Mouse (Mus musculus): ENCODE measurements around the gene Krt87. TPM values are rescaled to one million over a fixed set of nuclear protein-coding genes. Genes with fewer than 3 reads are reported as not detected.

Krt87 gene
- polyA plus RNA-seq, 1 experiment from 2014 or later, result 0.39 TPM

DNA sequence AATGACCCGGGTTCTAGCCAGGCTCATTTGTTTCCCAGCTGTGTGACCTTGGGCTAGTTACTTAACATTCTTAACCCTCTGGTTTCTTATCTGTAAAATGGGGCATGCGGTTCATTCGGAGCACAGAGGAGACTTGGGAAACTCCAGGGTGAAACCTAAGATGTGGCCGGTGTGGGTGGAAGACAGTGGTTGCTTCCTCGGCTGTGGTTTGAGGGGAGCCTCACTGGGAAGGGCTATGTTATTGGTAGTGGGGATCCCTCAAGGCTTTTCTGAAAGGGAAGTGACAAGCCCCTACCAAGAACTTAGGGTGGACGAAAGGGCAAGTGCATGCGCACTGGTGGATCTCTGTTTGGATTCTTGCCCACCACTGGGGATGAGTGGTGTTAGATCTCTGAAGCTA, 54.0 kb downstream of the Krt87 start:
- H3K9ac ChIP-seq, result no peak overlapping the region
- ATAC-seq (ENCODE audit: low FRiP score), result no peak
- 84% methylated on average over 7 of the region's 7 CpGs for WGBS

DNA sequence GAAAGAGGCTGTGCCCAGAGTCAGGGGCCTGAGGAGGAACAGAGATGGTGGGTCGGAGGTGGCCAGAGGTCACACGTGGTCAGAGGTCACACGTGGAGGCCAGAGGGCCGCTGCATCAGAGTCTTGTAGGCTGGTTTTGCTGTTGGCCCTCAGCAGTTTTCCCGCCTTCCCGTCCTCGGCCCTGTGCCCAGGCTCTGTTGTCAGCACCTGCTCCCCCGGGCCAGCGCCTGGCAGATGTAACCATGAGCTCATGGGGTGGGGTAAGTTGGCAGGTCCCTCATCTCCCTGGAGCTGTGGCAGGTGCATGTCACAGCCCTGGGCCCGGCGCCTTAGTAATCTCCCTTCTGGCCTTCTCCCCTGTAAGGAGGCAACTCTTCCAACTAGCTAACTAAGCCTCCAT, 55.8 kb downstream of the Krt87 start:
- 63% methylated on average over 11 of the region's 11 CpGs for WGBS
- no peak overlapping the region for H3K4me2 ChIP-seq (replicated peaks)
- H3K27me3 ChIP-seq, result 0 out of 2 replicates have a peak, but pooled peaks cover 7% of the 10 kb centered on the region
- H3K9ac ChIP-seq, result no peak overlapping the region
- no peaks in the 10 kb centered on the region for H3K36me3 ChIP-seq
- H3K4me1 ChIP-seq, result no peaks in the 10 kb centered on the region
- ATAC-seq (ENCODE audit: low FRiP score), result no peak
- no peak overlapping the region for H3K4me3 ChIP-seq
- H3K27ac ChIP-seq, result no peak overlapping the region
- H3K9me3 ChIP-seq (replicated peaks), result no peaks in the 10 kb centered on the region

More for the DNA sequence above, 54.0 kb downstream of the Krt87 start:
- H3K4me2 ChIP-seq (replicated peaks), result no peak overlapping the region
- no peak overlapping the region for H3K27ac ChIP-seq
- 0 out of 2 replicates have a peak, but pooled peaks cover 7% of the 10 kb centered on the region for H3K27me3 ChIP-seq
- H3K4me1 ChIP-seq, result no peaks in the 10 kb centered on the region
- no peaks in the 10 kb centered on the region for H3K9me3 ChIP-seq (replicated peaks)
- no peaks in the 10 kb centered on the region for H3K36me3 ChIP-seq
- no peak overlapping the region for H3K4me3 ChIP-seq

- no peaks in the 10 kb centered on the region for H3K4me1 ChIP-seq
- no peaks in the 10 kb centered on the region for H3K9me3 ChIP-seq (replicated peaks)
- H3K4me2 ChIP-seq (replicated peaks), result no peak overlapping the region
- no peak overlapping the region for H3K27ac ChIP-seq
- ATAC-seq (ENCODE audit: low FRiP score), result no peak
- no peak overlapping the region for H3K9ac ChIP-seq
- H3K36me3 ChIP-seq, result no peaks in the 10 kb centered on the region
- 72% methylated on average over 9 of the region's 9 CpGs for WGBS
- H3K4me3 ChIP-seq, result no peak overlapping the region
- 0 out of 2 replicates have a peak, but pooled peaks cover 6% of the 10 kb centered on the region for H3K27me3 ChIP-seq
These were observed 56.8 kb downstream of the Krt87 start for GRCm38 (mm10) chr15:101381758-101382157.

Other genes with a start within 250 kb of the Krt87 start
- gene Grasp, start 214.6 kb downstream of the Krt87 start, polyA plus RNA-seq (2016; fragmentation: Nextera tagmentation; extraction: Ambion mirVana), result 4.8 and 8.2 TPM in 2 replicates
- 4.4 and 5.5 TPM in 2 replicates for gene Nr4a1, start 184.5 kb downstream of the Krt87 start, polyA plus RNA-seq (2016; fragmentation: Nextera tagmentation; extraction: Ambion mirVana)
- 62.0 and 66.5 TPM in 2 replicates for gene Atg101, start 154.5 kb downstream of the Krt87 start, polyA plus RNA-seq (2016; fragmentation: Nextera tagmentation; extraction: Ambion mirVana)
- gene 6030408B16Rik, start 145.6 kb downstream of the Krt87 start, polyA plus RNA-seq (2016; fragmentation: Nextera tagmentation; extraction: Ambion mirVana), result 0.31 and 0.87 TPM in 2 replicates
- gene Krt80, start 68.6 kb downstream of the Krt87 start, polyA plus RNA-seq (2016; fragmentation: Nextera tagmentation; extraction: Ambion mirVana), result 0.14 and 0.21 TPM in 2 replicates
- 8.8 and 10.5 TPM in 2 replicates for gene Krt7, start 27.8 kb downstream of the Krt87 start, polyA plus RNA-seq (2016; fragmentation: Nextera tagmentation; extraction: Ambion mirVana)
- not detected in 2 replicates for gene Krt88, start 8.9 kb upstream of the Krt87 start, polyA plus RNA-seq (2016; fragmentation: Nextera tagmentation; extraction: Ambion mirVana)
- not detected in 2 replicates for gene Krt81, start 24.9 kb upstream of the Krt87 start, polyA plus RNA-seq (2016; fragmentation: Nextera tagmentation; extraction: Ambion mirVana)
- not detected in 2 replicates for gene Krt86, start 34.7 kb upstream of the Krt87 start, polyA plus RNA-seq (2016; fragmentation: Nextera tagmentation; extraction: Ambion mirVana)
- not detected in 2 replicates for gene Krt83, start 52.7 kb upstream of the Krt87 start, polyA plus RNA-seq (2016; fragmentation: Nextera tagmentation; extraction: Ambion mirVana)
- not detected in 2 replicates for gene Gm49425, start 78.5 kb upstream of the Krt87 start, polyA plus RNA-seq (2016; fragmentation: Nextera tagmentation; extraction: Ambion mirVana)
- not detected in 2 replicates for gene Krt84, start 94.0 kb upstream of the Krt87 start, polyA plus RNA-seq (2016; fragmentation: Nextera tagmentation; extraction: Ambion mirVana)
- not detected in 2 replicates for gene Krt82, start 111.9 kb upstream of the Krt87 start, polyA plus RNA-seq (2016; fragmentation: Nextera tagmentation; extraction: Ambion mirVana)
- gene Krt90, start 124.1 kb upstream of the Krt87 start, polyA plus RNA-seq (2016; fragmentation: Nextera tagmentation; extraction: Ambion mirVana), result 0.14 and 0.30 TPM in 2 replicates
- 0.08 and 0.18 TPM in 2 replicates for gene Krt75, start 135.1 kb upstream of the Krt87 start, polyA plus RNA-seq (2016; fragmentation: Nextera tagmentation; extraction: Ambion mirVana)
- gene Gm5414, start 189.4 kb upstream of the Krt87 start, polyA plus RNA-seq (2016; fragmentation: Nextera tagmentation; extraction: Ambion mirVana), result not detected in 2 replicates
- not detected in 2 replicates for gene Gm5478, start 208.6 kb upstream of the Krt87 start, polyA plus RNA-seq (2016; fragmentation: Nextera tagmentation; extraction: Ambion mirVana)
- gene Krt6b, start 241.5 kb upstream of the Krt87 start, polyA plus RNA-seq (2016; fragmentation: Nextera tagmentation; extraction: Ambion mirVana), result not detected in 2 replicates

Data from hindbrain, embryonic 12.5 days (tissue).